Comparison of ENCODE assay signal across 11 mouse cellular contexts in the genomic region with DNA sequence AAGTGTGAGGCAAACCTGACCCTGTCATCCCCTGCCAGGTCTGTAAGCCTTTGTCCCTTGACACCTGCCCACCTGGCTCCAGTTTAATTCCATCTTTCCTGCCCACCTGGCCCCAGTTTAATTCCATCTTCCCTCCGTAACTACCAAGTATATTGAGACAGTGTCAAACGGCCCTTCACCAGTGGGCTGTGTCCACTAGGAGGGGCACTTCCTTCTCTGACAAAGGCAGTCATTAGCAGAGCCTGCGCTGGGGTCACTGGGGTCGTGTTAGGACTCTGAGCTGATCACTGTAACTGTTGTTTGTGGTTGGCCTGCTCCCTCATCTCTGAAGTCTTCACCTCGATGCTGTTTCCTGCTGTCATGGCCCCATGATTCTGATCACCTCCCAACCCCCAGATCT. TPM values are rescaled to one million over a fixed set of nuclear protein-coding genes. Genes with fewer than 3 reads are reported as not detected.
DNase-seq lines count a peak whose midpoint lies in the region; ATAC-seq and TF ChIP-seq lines count a peak whose summit lies in the region.
"Had no signal": no experiment of that assay in that cellular context is flagged by ENCODE, and none has a peak within 500 bp of the region (broad histone marks: within the 10 kb centered on the region; RNA-seq: fewer than 3 reads in every experiment).

No protein-coding gene starts in this region.

- no peak for TF ChIP-seq POLR2A in embryonic fibroblast, embryonic 13.5 days (IDR thresholded peaks at IDR 0.05; ENCODE audit: low read depth, low read length)
- no peak for TF ChIP-seq POLR2A in small intestine, adult 2 months (IDR thresholded peaks at IDR 0.05; ENCODE audit: low read depth, low read length)

- 0 out of 2 replicates have a peak, but pooled peaks have one; percentile 7 for TF ChIP-seq CTCF in embryonic fibroblast, embryonic 13.5 days (IDR thresholded peaks at IDR 0.05; ENCODE audit: borderline replicate concordance, insufficient read depth, low read length)
- TF ChIP-seq CTCF in small intestine, adult 2 months (IDR thresholded peaks at IDR 0.05; ENCODE audit: extremely low read depth, insufficient read length, insufficient replicate concordance, low read depth, low read length), result peak; percentile 44; the same call in 1 of the 2 replicates

- WGBS in heart, embryonic 12.5 days, result 40% methylated on average over 5 of the region's 5 CpGs
- WGBS in neural tube, embryonic 15.5 days, result 42% methylated on average over 5 of the region's 5 CpGs
- 36% methylated on average over 5 of the region's 5 CpGs for WGBS in small intestine, adult 2 months

- no peaks in the 10 kb centered on the region for H3K4me1 ChIP-seq in heart, embryonic 12.5 days (replicated peaks)
- H3K4me1 ChIP-seq in neural tube, embryonic 15.5 days, result 0 out of 2 replicates have a peak, but pooled peaks cover 4% of the 10 kb centered on the region
- no peaks in the 10 kb centered on the region for H3K4me1 ChIP-seq in embryonic fibroblast, embryonic 13.5 days (ENCODE audit: control insufficient read depth, insufficient read depth, low read length)
- no peaks in the 10 kb centered on the region for H3K4me1 ChIP-seq in small intestine, adult 2 months (ENCODE audit: control insufficient read depth, insufficient read depth, insufficient read length, low read length)

- H3K4me3 ChIP-seq in heart, embryonic 12.5 days, result no peak overlapping the region
- no peak overlapping the region for H3K4me3 ChIP-seq in neural tube, embryonic 15.5 days (replicated peaks)
- no peak overlapping the region for H3K4me3 ChIP-seq in embryonic fibroblast, embryonic 13.5 days (ENCODE audit: insufficient read depth, low read length)
- no peak overlapping the region for H3K4me3 ChIP-seq in small intestine, adult 2 months (ENCODE audit: low read depth, low read length)
- H3K4me3 ChIP-seq: megakaryocyte, embryonic 14.5 days had no signal

- H3K36me3 ChIP-seq in heart, embryonic 12.5 days, result no peaks in the 10 kb centered on the region
- H3K36me3 ChIP-seq in neural tube, embryonic 15.5 days, result no peaks in the 10 kb centered on the region
- H3K36me3 ChIP-seq in small intestine, adult 2 months (ENCODE audit: control insufficient read depth, insufficient read depth, low read length), result no peaks in the 10 kb centered on the region

- peaks cover 7% of the 10 kb centered on the region; the same call in 1 of the 2 replicates for H3K27me3 ChIP-seq in heart, embryonic 12.5 days (replicated peaks)
- H3K27me3 ChIP-seq in neural tube, embryonic 15.5 days (replicated peaks), result no peaks in the 10 kb centered on the region
- H3K27me3 ChIP-seq in small intestine, adult 2 months (ENCODE audit: control insufficient read depth, insufficient read depth, low read length), result no peaks in the 10 kb centered on the region
- H3K27me3 ChIP-seq: megakaryocyte, embryonic 14.5 days; Patski had no signal

- DNase-seq in heart, postnatal 4 days, result peak; percentile 59
- DNase-seq in neural tube, embryonic 10.5 days (ENCODE audit: extremely low spot score, low spot score), result peak; percentile 22
- no peak for DNase-seq in urinary bladder, adult 18-20 months (ENCODE audit: low spot score in 2 of 2)
- no peak for DNase-seq in MN1 (ENCODE audit: low spot score)
- DNase-seq: cerebellum, adult 8-10 months had no signal

- H3K27ac ChIP-seq in heart, embryonic 12.5 days (ENCODE audit: poor library complexity, severe bottlenecking), result no peak overlapping the region
- H3K27ac ChIP-seq in neural tube, embryonic 15.5 days (replicated peaks), result no peak overlapping the region
- no peak overlapping the region for H3K27ac ChIP-seq in embryonic fibroblast, embryonic 13.5 days (ENCODE audit: insufficient read depth, low read length)
- no peak overlapping the region for H3K27ac ChIP-seq in small intestine, adult 2 months (ENCODE audit: insufficient read depth, low read depth, low read length)

- no peak for ATAC-seq in heart, embryonic 12.5 days (ENCODE audit: insufficient number of reproducible peaks, low FRiP score)
- ATAC-seq in neural tube, embryonic 15.5 days (ENCODE audit: low FRiP score), result no peak
- ATAC-seq: Patski had no signal

- H3K9me3 ChIP-seq in heart, embryonic 12.5 days (replicated peaks), result no peaks in the 10 kb centered on the region
- H3K9me3 ChIP-seq in neural tube, embryonic 15.5 days (replicated peaks), result no peaks in the 10 kb centered on the region
- H3K9me3 ChIP-seq: megakaryocyte, embryonic 14.5 days had no signal

- no peak overlapping the region for H3K9ac ChIP-seq in heart, embryonic 12.5 days
- H3K9ac ChIP-seq in neural tube, embryonic 15.5 days (replicated peaks), result no peak overlapping the region

- no peak overlapping the region for H3K4me2 ChIP-seq in heart, embryonic 12.5 days
- no peak overlapping the region for H3K4me2 ChIP-seq in neural tube, embryonic 15.5 days

RNA-seq across cellular contexts. Expression of gene Zfp768, which starts 23.3 kb away (rescaled TPM):
- 10 to 100 TPM; 36.1 to 41.4 TPM for total RNA-seq in heart, postnatal 4 days (2021)
- 19.1 and 19.8 TPM in 2 replicates for polyA plus RNA-seq in heart, embryonic 12.5 days (2016; fragmentation: Nextera tagmentation; extraction: Ambion mirVana)
- polyA plus RNA-seq in neural tube, embryonic 15.5 days (2015; fragmentation: Nextera tagmentation; extraction: Ambion mirVana), result 17.4 and 17.8 TPM in 2 replicates
- polyA plus RNA-seq in embryonic fibroblast, embryonic 13.5 days (2011; ENCODE audit: insufficient read length, low read depth, missing spikeins), result 18.4 and 20.7 TPM in 2 replicates
- 27.3 and 47.4 TPM in 2 replicates for polyA plus RNA-seq in small intestine, adult 2 months (2012; rRNA removed)

RNA-seq across cellular contexts. Expression of gene Itgal, which starts 26.0 kb away (rescaled TPM):
- total RNA-seq in heart, postnatal 4 days (2021), result 1 to 10 TPM; 2.3 TPM
- 1.0 and 1.1 TPM in 2 replicates for polyA plus RNA-seq in heart, embryonic 12.5 days (2016; fragmentation: Nextera tagmentation; extraction: Ambion mirVana)
- 0.18 and 5.4 TPM in 2 replicates for polyA plus RNA-seq in neural tube, embryonic 15.5 days (2015; fragmentation: Nextera tagmentation; extraction: Ambion mirVana)
- polyA plus RNA-seq in embryonic fibroblast, embryonic 13.5 days (2011; ENCODE audit: insufficient read length, low read depth, missing spikeins), result 0.20 and 0.56 TPM in 2 replicates
- polyA plus RNA-seq in small intestine, adult 2 months (2012; rRNA removed), result 5.7 and 12.5 TPM in 2 replicates

RNA-seq across cellular contexts. Expression of gene Sephs2, which starts 48.2 kb away (rescaled TPM):
- total RNA-seq in heart, postnatal 4 days (2021), result 10 to 100 TPM; 44.2 to 45.7 TPM
- polyA plus RNA-seq in heart, embryonic 12.5 days (2016; fragmentation: Nextera tagmentation; extraction: Ambion mirVana), result 86.4 and 87.2 TPM in 2 replicates
- 67.5 and 73.1 TPM in 2 replicates for polyA plus RNA-seq in neural tube, embryonic 15.5 days (2015; fragmentation: Nextera tagmentation; extraction: Ambion mirVana)
- 25.9 and 29.4 TPM in 2 replicates for polyA plus RNA-seq in embryonic fibroblast, embryonic 13.5 days (2011; ENCODE audit: insufficient read length, low read depth, missing spikeins)
- 44.5 and 81.9 TPM in 2 replicates for polyA plus RNA-seq in small intestine, adult 2 months (2012; rRNA removed)

RNA-seq across cellular contexts. Expression of gene Zfp747, which starts 53.8 kb away (rescaled TPM):
- 1 to 10 TPM; 5.8 to 5.9 TPM for total RNA-seq in heart, postnatal 4 days (2021)
- polyA plus RNA-seq in heart, embryonic 12.5 days (2016; fragmentation: Nextera tagmentation; extraction: Ambion mirVana), result 4.6 and 5.1 TPM in 2 replicates
- polyA plus RNA-seq in neural tube, embryonic 15.5 days (2015; fragmentation: Nextera tagmentation; extraction: Ambion mirVana), result 8.1 and 8.5 TPM in 2 replicates
- polyA plus RNA-seq in embryonic fibroblast, embryonic 13.5 days (2011; ENCODE audit: insufficient read length, low read depth, missing spikeins), result 4.5 and 7.0 TPM in 2 replicates
- polyA plus RNA-seq in small intestine, adult 2 months (2012; rRNA removed), result 15.0 and 35.5 TPM in 2 replicates

Comparison
In these comparisons a context has a peak if more than half of its experiments do, and no peak if none do; other contexts are left out.
1. DNase-seq: peak in heart, postnatal 4 days (single experiment) and neural tube, embryonic 10.5 days (single experiment); none in urinary bladder, adult 18-20 months (0 of 2) and MN1 (single experiment).